Mouse (Mus musculus) heart, postnatal 0 days (tissue): ENCODE measurements around the gene Krtap14.

Experiments used
- CTCF ChIP-seq: IDR thresholded peaks from 2 replicates; pipeline ENCODE4 v1.5.1; 2016; ENCODE audit warnings: antibody characterized with exemption, control low read depth, low read depth
- EP300 ChIP-seq: IDR thresholded peaks from 2 replicates; pipeline ENCODE4 v1.6.1; 2016; ENCODE audit warnings: antibody characterized with exemption, low read depth

- TF ChIP-seq EP300 (no peak), CTCF (no peak)
Measured at GRCm38 (mm10) chr16:88774106-88774505, 51.8 kb downstream of the Krtap14 start, which contains the start of gene 2310057N15Rik.
